Mouse (Mus musculus) thymus, adult 2 months (tissue): Measurements from ENCODE around the gene Gad2. TPM values are rescaled to one million over a fixed set of nuclear protein-coding genes. Genes with fewer than 3 reads are reported as not detected.

Experiments
- DNase-seq: peaks from one replicate; pipeline ENCODE4 v3.0.0; 2021
- H3K27ac ChIP-seq: fragments of 200-500 bp; 2 replicates; pipeline ENCODE4 v1.5.1; 2012; ENCODE audit warnings: low read length, control low read depth; ENCODE audit not compliant: control insufficient read depth, insufficient read depth
- H3K27me3 ChIP-seq: fragments of 200-500 bp; 2 replicates; pipeline ENCODE4 v1.6.1; 2012; ENCODE audit warnings: mild to moderate bottlenecking, low read length, moderate library complexity, mixed read lengths; ENCODE audit not compliant: control insufficient read depth, insufficient read depth
- H3K36me3 ChIP-seq: fragments of 200-500 bp; 2 replicates; pipeline ENCODE4 v1.6.1; 2012; ENCODE audit warnings: mild to moderate bottlenecking, low read length, moderate library complexity; ENCODE audit not compliant: control insufficient read depth, insufficient read depth
- H3K4me1 ChIP-seq: fragments of 200-500 bp; replicated peaks from 2 replicates; pipeline ENCODE4 v1.6.1; 2012; ENCODE audit warnings: low read length; ENCODE audit not compliant: control insufficient read depth, insufficient read depth
- H3K4me3 ChIP-seq: fragments of 200-500 bp; 2 replicates; pipeline ENCODE4 v1.5.1; 2012; ENCODE audit warnings: mild to moderate bottlenecking, low read length, control low read depth, moderate library complexity; ENCODE audit not compliant: control insufficient read depth, insufficient read depth
- CTCF ChIP-seq: fragments of 200-500 bp; IDR thresholded peaks from 2 replicates; pipeline ENCODE4 v1.5.1; 2012; ENCODE audit warnings: mild to moderate bottlenecking, control low read depth, low read length, moderate library complexity, borderline replicate concordance; ENCODE audit not compliant: control insufficient read depth, poor library complexity, insufficient read depth; ENCODE audit errors: extremely low read depth
- POLR2A ChIP-seq: fragments of 200-500 bp; IDR thresholded peaks from 2 replicates; pipeline ENCODE4 v1.6.1; 2012; ENCODE audit warnings: mild to moderate bottlenecking, low read length, control low read depth, moderate library complexity; ENCODE audit not compliant: control insufficient read depth, poor library complexity, insufficient read depth; ENCODE audit errors: extremely low read depth
- WGBS: fragments of 180-500 bp; shearing (Covaris S2); methylation state at CpG from one replicate; pipeline ENCODE4 v1.1.7; 2018; 5-methylcytosine and 5-hydroxymethylcytosine counted together
- polyA plus RNA-seq: library from polyadenylated mRNA; depleted of rRNA; stranded (reverse); fragments of >200 nt; gene quantifications from 2 replicates; pipeline ENCODE4 v1.2.3, GENCODE M21; 2012

Gad2 gene
- polyA plus RNA-seq, 1 experiment: not detected

GRCm38 (mm10) chr2:22648394-22648793 lies 26.4 kb downstream of the Gad2 start:
- no peak overlapping the region for H3K4me3 ChIP-seq
- WGBS: 85% methylated on average over 1 of the region's 1 CpGs
- no peaks in the 10 kb centered on the region for H3K4me1 ChIP-seq
- TF ChIP-seq CTCF: no peak
- TF ChIP-seq POLR2A: no peak
- H3K36me3 ChIP-seq: no peaks in the 10 kb centered on the region
- H3K27me3 ChIP-seq: no peaks in the 10 kb centered on the region
- DNase-seq: no peak
- no peak overlapping the region for H3K27ac ChIP-seq

- Histone ChIP-seq H3K27ac (no peak overlapping the region), H3K36me3 (no peaks in the 10 kb centered on the region), H3K4me1 (no peaks in the 10 kb centered on the region), H3K27me3 (no peaks in the 10 kb centered on the region), H3K4me3 (no peak overlapping the region)
- TF ChIP-seq CTCF: no peak
- TF ChIP-seq POLR2A: no peak
- DNase-seq: no peak
- WGBS: 74% methylated on average over 4 of the region's 4 CpGs
Measured at GRCm38 (mm10) chr2:22651826-22652225, 29.8 kb downstream of the Gad2 start.

GRCm38 (mm10) chr2:22663731-22664130 lies 41.7 kb downstream of the Gad2 start:
- Histone ChIP-seq H3K4me1 (no peaks in the 10 kb centered on the region), H3K36me3 (no peaks in the 10 kb centered on the region)
- WGBS: 85% methylated on average over 1 of the region's 1 CpGs

GRCm38 (mm10) chr2:22670415-22670814 lies 48.4 kb downstream of the Gad2 start:
- Histone ChIP-seq H3K27me3 (no peaks in the 10 kb centered on the region), H3K36me3 (no peaks in the 10 kb centered on the region), H3K27ac (no peak overlapping the region), H3K4me1 (no peaks in the 10 kb centered on the region), H3K4me3 (no peak overlapping the region)
- no peak for TF ChIP-seq CTCF
- no peak for TF ChIP-seq POLR2A
- DNase-seq: no peak
- 92% methylated on average over 2 of the region's 2 CpGs for WGBS

More at GRCm38 (mm10) chr2:22663731-22664130, 41.7 kb downstream of the Gad2 start:
- Histone ChIP-seq H3K27ac (no peak overlapping the region), H3K27me3 (no peaks in the 10 kb centered on the region), H3K4me3 (no peak overlapping the region)
- TF ChIP-seq POLR2A (no peak), CTCF (no peak)
- no peak for DNase-seq

- WGBS: 20% methylated on average over 1 of the region's 1 CpGs
- no peak overlapping the region for H3K27ac ChIP-seq
- H3K36me3 ChIP-seq: no peaks in the 10 kb centered on the region
- H3K4me1 ChIP-seq: no peaks in the 10 kb centered on the region
- no peak for DNase-seq
- H3K4me3 ChIP-seq: no peak overlapping the region
- no peaks in the 10 kb centered on the region for H3K27me3 ChIP-seq
- TF ChIP-seq POLR2A: no peak
- no peak for TF ChIP-seq CTCF
Measured at GRCm38 (mm10) chr2:22671348-22671747, 49.3 kb downstream of the Gad2 start.

- H3K27ac ChIP-seq: no peak overlapping the region
- DNase-seq: no peak
- H3K36me3 ChIP-seq: no peaks in the 10 kb centered on the region
- H3K4me3 ChIP-seq: no peak overlapping the region
- H3K27me3 ChIP-seq: no peaks in the 10 kb centered on the region
- no peaks in the 10 kb centered on the region for H3K4me1 ChIP-seq
- TF ChIP-seq POLR2A (no peak), CTCF (no peak)
- WGBS: 78% methylated on average over 8 of the region's 8 CpGs
Measured at GRCm38 (mm10) chr2:22677066-22677465, 55.1 kb downstream of the Gad2 start.

GRCm38 (mm10) chr2:22679944-22680343 lies 57.9 kb downstream of the Gad2 start:
- no peaks in the 10 kb centered on the region for H3K27me3 ChIP-seq
- DNase-seq: no peak
- WGBS: 49% methylated on average over 4 of the region's 4 CpGs
- no peak overlapping the region for H3K4me3 ChIP-seq
- no peaks in the 10 kb centered on the region for H3K4me1 ChIP-seq
- H3K27ac ChIP-seq: no peak overlapping the region
- TF ChIP-seq CTCF: no peak
- TF ChIP-seq POLR2A: no peak
- no peaks in the 10 kb centered on the region for H3K36me3 ChIP-seq
